Mouse (Mus musculus) heart, adult 9 months (tissue): ENCODE results near the gene Sf3a3.

Experiments used
- DNase-seq, 2 experiments: peaks; one replicate each; pipeline ENCODE4 v3.0.0; 2022; ENCODE audit warnings: low spot score in 2 of 2

Gene Sf3a3

GRCm38 (mm10) chr4:124781361-124781760, 66.8 kb downstream of the Sf3a3 start:
- DNase-seq = no peak
